Mouse (Mus musculus) brain, embryonic 14.5 days (tissue): ENCODE results near the gene Sept12.

Experiments
- CTCF ChIP-seq: fragments of 200-500 bp; IDR thresholded peaks from 2 replicates; pipeline ENCODE4 v1.5.1; 2012; ENCODE audit warnings: inconsistent platforms, mild to moderate bottlenecking, moderate library complexity, borderline replicate concordance; ENCODE audit not compliant: insufficient read depth, insufficient read length; ENCODE audit errors: extremely low read depth
- POLR2A ChIP-seq: fragments of 200-500 bp; IDR thresholded peaks from 2 replicates; pipeline ENCODE4 v1.6.1; 2012; ENCODE audit warnings: mild to moderate bottlenecking, inconsistent platforms, borderline replicate concordance; ENCODE audit not compliant: poor library complexity, insufficient read depth, insufficient read length, severe bottlenecking; ENCODE audit errors: extremely low read depth

DNA sequence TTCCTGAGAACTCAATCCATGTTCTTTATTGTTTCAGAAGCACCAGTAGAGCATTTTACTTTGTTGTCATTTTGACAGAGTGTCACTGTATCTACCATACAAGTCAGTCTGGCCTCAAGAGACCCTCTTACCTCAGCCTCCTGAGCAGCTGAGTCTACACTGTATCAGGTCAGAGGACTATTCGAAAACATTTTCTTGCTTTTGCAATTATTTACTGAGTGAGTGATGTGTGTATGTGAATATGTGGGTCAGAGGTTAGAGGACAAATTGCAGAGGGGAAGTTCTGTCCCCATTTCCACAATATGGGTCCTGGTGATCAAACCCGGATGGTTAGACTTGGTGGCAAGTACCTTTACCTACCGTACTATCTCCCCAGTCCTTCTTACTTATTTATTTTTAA, 26.4 kb upstream of the Sept12 start:
- TF ChIP-seq CTCF (no peak), POLR2A (no peak)
